Mouse (Mus musculus) lung, adult 2 months (tissue): ENCODE measurements around the gene Fkbp10.

Experiments used
- CTCF ChIP-seq: fragments of 200-500 bp; IDR thresholded peaks from 2 replicates; pipeline ENCODE4 v1.5.1; 2011; ENCODE audit warnings: mild to moderate bottlenecking, low read length, control low read depth; ENCODE audit not compliant: insufficient read depth
- POLR2A ChIP-seq: fragments of 200-500 bp; IDR thresholded peaks from 2 replicates; pipeline ENCODE4 v1.6.1; 2011; ENCODE audit warnings: low read depth, mild to moderate bottlenecking, control low read depth, low read length, borderline replicate concordance; ENCODE audit errors: extremely low read depth

- no peak for TF ChIP-seq CTCF
- TF ChIP-seq POLR2A: no peak
These were observed 27.1 kb downstream of the Fkbp10 start for GRCm38 (mm10) chr11:100442625-100443024.
